Mouse (Mus musculus): Measurements from ENCODE around the gene Fam19a4. TPM values are rescaled to one million over a fixed set of nuclear protein-coding genes. Genes with fewer than 3 reads are reported as not detected.

Fam19a4 gene
- total RNA-seq, 2 experiments from 2014 or later = 0.20 to 0.31 TPM

DNA sequence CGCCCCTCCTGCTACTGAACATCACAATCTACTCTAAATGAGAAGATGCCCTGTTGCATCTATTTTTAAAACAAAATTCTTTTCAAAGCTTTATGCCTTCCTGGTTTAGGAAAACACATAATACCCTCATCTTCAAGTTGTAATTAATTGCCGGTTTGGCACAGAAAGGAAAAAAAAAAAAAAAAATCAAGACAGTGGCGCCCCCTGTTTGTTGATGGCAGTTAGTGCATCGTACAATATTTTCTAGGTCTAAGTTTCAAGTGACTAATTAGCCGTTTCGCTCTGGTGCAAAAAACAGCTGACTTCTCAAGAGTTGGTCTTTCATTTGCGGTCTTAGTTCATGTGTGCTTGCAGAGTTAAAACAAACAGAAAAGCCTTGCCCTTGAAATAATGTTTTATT is 207.1 kb downstream of the Fam19a4 start:
- peak; percentile 25; the same call in 1 of the 2 replicates for TF ChIP-seq CTCF (IDR thresholded peaks at IDR 0.05)
- DNase-seq = no peak
- intact Hi-C loops (cut with DNase I) = no loop called here
- Histone ChIP-seq H3K4me3 (no peak overlapping the region), H3K27ac (no peak overlapping the region)

- TF ChIP-seq CTCF (IDR thresholded peaks at IDR 0.05) = peak; percentile 33
Observed at GRCm38 (mm10) chr6:96843944-96844343, 216.3 kb downstream of the Fam19a4 start.

DNA sequence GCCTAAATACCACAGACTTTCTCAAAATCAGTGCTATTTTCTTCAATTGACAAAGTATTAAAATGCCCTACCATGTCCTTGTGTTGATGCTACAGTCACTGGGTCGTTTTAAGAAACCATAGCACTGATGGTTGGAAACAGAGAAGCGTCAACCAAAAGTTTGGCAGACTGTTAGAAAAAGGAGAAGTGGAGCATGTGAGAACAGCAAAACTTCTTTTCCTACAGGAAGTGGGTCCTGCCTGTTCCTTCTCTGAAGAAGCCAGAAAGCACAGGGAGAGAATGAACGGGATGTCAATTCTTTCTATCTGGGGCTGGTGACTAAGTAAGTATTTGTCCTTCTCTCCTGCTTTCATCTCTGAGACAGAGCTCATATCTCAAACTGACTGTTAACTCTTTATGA is 219.6 kb downstream of the Fam19a4 start:
- intact Hi-C loops (cut with DNase I) = no loop called here
- no peak overlapping the region for H3K27ac ChIP-seq

More at GRCm38 (mm10) chr6:96843944-96844343, 216.3 kb downstream of the Fam19a4 start:
- Histone ChIP-seq H3K4me3 (no peak overlapping the region), H3K27ac (no peak overlapping the region)
- intact Hi-C loops (cut with DNase I) = no loop called here
- DNase-seq = no peak

GRCm38 (mm10) chr6:96826626-96827025 is 233.6 kb downstream of the Fam19a4 start:
- intact Hi-C loops (cut with DNase I) = no loop called here
- no peak for DNase-seq
- no peak for TF ChIP-seq CTCF (IDR thresholded peaks at IDR 0.05)
- Histone ChIP-seq H3K4me3 (no peak overlapping the region), H3K27ac (no peak overlapping the region)

More for the DNA sequence above, 219.6 kb downstream of the Fam19a4 start:
- no peak overlapping the region for H3K4me3 ChIP-seq
- DNase-seq = no peak
- TF ChIP-seq CTCF (IDR thresholded peaks at IDR 0.05) = no peak

DNA sequence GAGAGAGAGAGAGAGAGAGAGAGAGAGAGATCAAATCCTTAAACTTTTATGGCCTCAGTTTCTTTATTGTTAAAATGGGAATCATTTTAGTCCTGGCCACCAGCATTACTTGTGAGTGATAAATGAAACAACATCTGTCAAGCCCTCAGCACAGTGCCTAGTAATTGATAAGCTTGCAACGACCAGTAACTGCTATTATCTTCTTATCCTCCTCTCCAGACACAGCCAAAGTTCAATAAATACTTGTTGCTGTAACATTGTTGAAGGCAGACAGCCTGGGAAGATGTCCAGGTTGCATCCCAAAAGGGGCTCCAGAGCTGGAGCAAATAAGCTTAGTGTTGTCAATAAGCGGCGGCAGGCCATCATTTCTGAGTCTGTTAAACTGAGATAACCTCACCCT is 257.2 kb downstream of the Fam19a4 start:
- no peak for TF ChIP-seq CTCF (IDR thresholded peaks at IDR 0.05)
- Histone ChIP-seq H3K27ac (no peak overlapping the region), H3K4me3 (no peak overlapping the region)
- intact Hi-C loops (cut with DNase I) = no loop called here
- no peak for DNase-seq

- no peak for DNase-seq
- TF ChIP-seq CTCF (IDR thresholded peaks at IDR 0.05) = no peak
- Histone ChIP-seq H3K27ac (no peak overlapping the region), H3K4me3 (no peak overlapping the region)
- intact Hi-C loops (cut with DNase I) = no loop called here
Observed at GRCm38 (mm10) chr6:96798746-96799145, 261.5 kb downstream of the Fam19a4 start.

GRCm38 (mm10) chr6:96797451-96797850 is 262.8 kb downstream of the Fam19a4 start:
- no peak for DNase-seq
- intact Hi-C loops (cut with DNase I) = no loop called here
- no peak overlapping the region for H3K27ac ChIP-seq
- TF ChIP-seq CTCF (IDR thresholded peaks at IDR 0.05) = no peak
- no peak overlapping the region for H3K4me3 ChIP-seq

Other genes with a start within 250 kb of the Fam19a4 start
- 1 to 10 TPM; 4.2 to 5.4 TPM for gene Eogt, start 88.8 kb upstream of the Fam19a4 start, total RNA-seq (2021)
- 10 to 100 TPM; 46.7 to 50.5 TPM for gene Tmf1, start 118.7 kb upstream of the Fam19a4 start, total RNA-seq (2021)
- gene Uba3, start 145.2 kb upstream of the Fam19a4 start, total RNA-seq (2021) = 10 to 100 TPM; 32.7 to 43.1 TPM
- gene Arl6ip5, start 150.3 kb upstream of the Fam19a4 start, total RNA-seq (2021) = 100 to 1,000 TPM; 117 to 173 TPM
- gene Lmod3, start 192.3 kb upstream of the Fam19a4 start, total RNA-seq (2021) = 100 to 1,000 TPM in 1 of 2 experiments, 10 to 100 TPM in 1; 95.4 to 186 TPM

Data from gastrocnemius, adult 2 months (tissue).